Mouse (Mus musculus): ENCODE results near the gene Dsp. TPM values are rescaled to one million over a fixed set of nuclear protein-coding genes. Genes with fewer than 3 reads are reported as not detected.

The Dsp gene
- polyA plus RNA-seq, 1 experiment from 2014 or later = 4.8 TPM

DNA sequence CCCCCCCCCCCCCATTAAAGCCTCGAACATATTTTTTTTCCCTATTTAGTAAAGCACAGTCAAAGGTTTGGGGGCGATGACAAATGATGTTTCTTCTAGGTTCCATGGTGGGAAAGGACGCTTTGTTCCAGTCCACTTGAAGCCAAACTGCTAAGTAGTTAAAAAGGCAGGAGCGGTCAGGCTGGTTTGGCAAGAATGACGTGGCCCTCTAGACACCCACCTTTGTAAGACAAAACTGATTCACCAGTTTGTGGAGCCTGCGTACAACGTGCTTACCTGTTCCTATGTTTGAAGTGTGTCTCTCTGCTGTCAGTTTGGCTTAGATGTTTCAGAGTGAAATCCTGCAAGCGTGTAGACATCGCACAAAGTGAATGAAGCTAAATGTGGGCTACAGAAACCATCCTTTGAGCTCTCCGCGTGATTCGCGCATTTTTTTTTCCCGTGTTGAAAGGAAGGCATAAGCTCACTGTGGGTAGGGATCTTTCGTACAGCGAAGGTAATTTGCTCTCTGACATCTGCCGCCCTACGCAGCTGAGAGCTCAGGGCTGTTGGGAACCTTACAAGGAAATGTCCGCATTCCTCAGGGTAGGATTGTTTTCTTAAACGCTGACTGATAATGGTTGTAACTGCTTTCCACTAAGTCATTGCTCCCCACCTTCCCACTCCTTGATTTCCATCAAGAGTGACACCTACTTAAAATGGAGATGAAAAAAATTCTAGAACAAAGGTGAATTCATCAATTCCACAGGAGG, 6.0 kb upstream of the Dsp start:
- ATAC-seq (ENCODE audit: insufficient number of reproducible peaks, insufficient read depth, low FRiP score, low TSS enrichment, low read depth) = no peak
- Histone ChIP-seq H3K9me3 (no peaks in the 10 kb centered on the region), H3K27ac (peak overlapping the region; percentile 1; the same call in 1 of the 2 replicates), H3K4me3 (replicated peaks) (peak overlapping the region; percentile 21), H3K4me1 (replicated peaks) (0 out of 2 replicates have a peak, but pooled peaks cover 10% of the 10 kb centered on the region), H3K4me2 (peak overlapping the region; percentile 48), H3K9ac (replicated peaks) (no peak overlapping the region), H3K27me3 (peaks cover 43% of the 10 kb centered on the region), H3K36me3 (no peaks in the 10 kb centered on the region)
- 5% methylated on average over 20 of the region's 20 CpGs for WGBS

DNA sequence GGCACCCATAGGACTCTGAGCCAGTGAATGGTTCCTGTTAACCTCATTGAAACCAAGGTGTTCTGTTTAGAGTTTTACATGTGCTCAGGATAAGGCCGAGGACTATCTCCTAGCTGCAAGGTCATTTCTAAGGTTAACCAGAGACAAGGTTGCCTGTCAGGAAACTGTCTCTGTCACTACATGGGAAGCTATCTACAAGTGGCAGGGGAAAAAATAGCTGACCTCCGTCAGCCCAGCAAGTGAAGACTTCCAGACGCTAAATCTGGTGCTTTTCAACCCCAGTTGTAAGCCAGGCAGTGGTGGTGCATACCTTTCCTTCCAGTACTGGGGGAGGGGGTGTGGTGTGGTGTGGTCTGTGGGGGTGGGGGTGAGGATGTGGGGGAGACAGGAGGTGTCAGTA, 2.7 kb upstream of the Dsp start:
- Histone ChIP-seq H3K9me3 (no peaks in the 10 kb centered on the region), H3K36me3 (no peaks in the 10 kb centered on the region), H3K27me3 (peaks cover 68% of the 10 kb centered on the region), H3K4me2 (no peak overlapping the region), H3K9ac (replicated peaks) (no peak overlapping the region), H3K27ac (no peak overlapping the region), H3K4me3 (replicated peaks) (no peak overlapping the region), H3K4me1 (replicated peaks) (peaks cover 28% of the 10 kb centered on the region)
- 29% methylated on average over 3 of the region's 3 CpGs for WGBS
- ATAC-seq (ENCODE audit: insufficient number of reproducible peaks, insufficient read depth, low FRiP score, low TSS enrichment, low read depth) = no peak

DNA sequence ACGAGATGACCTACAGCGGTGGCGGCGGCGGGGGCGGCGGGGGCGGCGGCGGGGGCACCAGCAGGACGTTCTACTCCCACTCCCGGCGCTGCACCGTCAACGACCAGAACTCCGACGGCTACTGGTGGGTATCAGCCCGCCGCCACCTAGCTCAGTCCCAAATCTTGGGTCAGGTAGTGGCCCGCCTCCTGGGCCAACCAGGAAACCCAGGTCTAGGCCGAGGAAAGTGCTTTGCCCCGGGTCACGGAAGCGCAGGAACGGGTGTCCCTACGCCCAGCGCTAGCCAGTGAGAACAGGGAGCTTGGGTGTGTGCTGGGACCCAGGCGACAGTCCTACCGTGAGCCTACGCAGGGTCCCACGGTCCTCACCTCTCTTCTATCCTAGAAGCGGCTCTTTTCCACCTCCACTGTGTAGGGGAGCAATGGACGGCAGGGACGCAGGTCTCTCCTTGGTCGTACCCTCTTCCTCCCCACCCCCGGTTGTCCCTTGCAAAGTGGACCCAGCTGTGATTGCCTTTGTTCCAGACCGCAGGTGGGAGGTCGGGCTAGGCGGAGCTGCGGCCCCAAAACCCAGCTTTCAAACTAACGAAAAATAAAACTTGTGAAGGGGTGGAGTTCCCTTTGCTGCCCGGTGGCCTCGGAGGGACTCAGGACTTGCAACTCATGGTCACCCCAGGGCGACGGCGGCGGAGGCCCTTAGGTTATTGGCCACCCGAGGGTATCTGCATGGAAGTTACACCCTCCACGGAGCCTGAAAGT, 756 bp downstream of the Dsp start:
- Histone ChIP-seq H3K4me1 (replicated peaks) (peaks cover 19% of the 10 kb centered on the region), H3K9me3 (no peaks in the 10 kb centered on the region), H3K27me3 (peaks cover 66% of the 10 kb centered on the region), H3K4me3 (replicated peaks) (peak overlapping the region; percentile 50), H3K27ac (peak overlapping the region; percentile 35; the same call in 1 of the 2 replicates), H3K9ac (replicated peaks) (peak overlapping the region; percentile 59), H3K4me2 (peak overlapping the region; percentile 88), H3K36me3 (no peaks in the 10 kb centered on the region)
- under 1% methylated on average over 47 of the region's 49 CpGs for WGBS
- peak; percentile 73 for ATAC-seq (ENCODE audit: insufficient number of reproducible peaks, insufficient read depth, low FRiP score, low TSS enrichment, low read depth)

DNA sequence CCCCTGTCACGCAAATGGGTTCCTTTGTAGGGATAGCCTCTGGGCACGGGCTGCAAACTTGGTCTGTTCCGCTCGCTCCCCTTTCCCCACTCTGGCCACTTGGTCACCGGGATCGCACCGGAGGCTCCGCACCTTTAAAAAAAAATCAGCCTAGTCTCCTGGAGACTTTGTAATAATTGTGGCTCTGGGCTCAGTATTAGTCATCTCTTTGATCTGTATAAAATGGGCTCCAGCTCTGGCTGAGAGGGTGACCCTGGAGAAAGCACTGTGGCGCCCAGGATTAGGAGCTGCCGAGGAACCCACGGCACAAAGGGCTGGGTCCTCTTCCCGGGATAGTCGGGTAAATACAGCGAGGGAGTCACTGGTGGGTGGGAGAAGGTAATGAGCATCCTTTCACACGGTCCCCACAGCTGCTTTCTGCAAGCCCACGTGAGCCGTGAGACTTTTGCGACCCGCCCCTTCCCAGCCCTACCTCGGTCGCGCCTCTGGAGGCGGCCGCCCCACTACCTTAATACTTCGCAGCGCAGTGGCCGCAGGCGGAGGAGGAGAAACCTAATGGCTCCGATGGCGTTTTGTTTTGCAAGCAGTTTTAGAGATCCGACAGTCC, 1.4 kb downstream of the Dsp start:
- peak overlapping the region; percentile 88 for H3K4me2 ChIP-seq
- H3K4me1 ChIP-seq (replicated peaks) = peaks cover 19% of the 10 kb centered on the region
- WGBS = under 1% methylated on average over 31 of the region's 31 CpGs
- no peak overlapping the region for H3K9ac ChIP-seq (replicated peaks)
- peak; percentile 39; the same call in 1 of the 2 replicates for ATAC-seq (ENCODE audit: insufficient number of reproducible peaks, insufficient read depth, low FRiP score, low TSS enrichment, low read depth)
- peak overlapping the region; percentile 50 for H3K4me3 ChIP-seq (replicated peaks)
- no peaks in the 10 kb centered on the region for H3K36me3 ChIP-seq
- H3K9me3 ChIP-seq = no peaks in the 10 kb centered on the region
- H3K27ac ChIP-seq = no peak overlapping the region
- H3K27me3 ChIP-seq = peaks cover 65% of the 10 kb centered on the region

DNA sequence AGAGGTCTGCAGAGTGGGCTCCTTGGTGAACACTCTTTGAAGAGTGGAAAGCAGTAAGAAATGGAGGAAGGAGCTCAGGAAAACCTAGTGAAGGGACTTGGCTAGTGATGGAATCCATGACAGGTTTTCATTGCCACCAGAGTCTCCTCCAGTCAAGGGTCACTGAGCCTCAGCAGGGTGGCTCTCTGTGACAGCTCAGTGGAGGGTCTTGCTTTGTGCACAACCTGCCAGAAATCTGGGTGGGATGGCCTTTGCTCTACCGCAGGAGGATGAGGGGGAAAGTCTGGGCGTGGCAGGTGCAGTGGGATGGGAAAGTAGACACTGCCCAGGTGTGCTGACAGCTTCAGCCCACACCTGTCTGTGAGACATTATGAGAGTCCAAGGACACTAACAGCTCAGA, 4.4 kb downstream of the Dsp start:
- ATAC-seq (ENCODE audit: insufficient number of reproducible peaks, insufficient read depth, low FRiP score, low TSS enrichment, low read depth) = no peak
- Histone ChIP-seq H3K36me3 (no peaks in the 10 kb centered on the region), H3K9ac (replicated peaks) (no peak overlapping the region), H3K9me3 (no peaks in the 10 kb centered on the region), H3K27me3 (peaks cover 53% of the 10 kb centered on the region), H3K4me3 (replicated peaks) (no peak overlapping the region), H3K27ac (no peak overlapping the region), H3K4me1 (replicated peaks) (peaks cover 19% of the 10 kb centered on the region), H3K4me2 (no peak overlapping the region)
- 6% methylated on average over 2 of the region's 2 CpGs for WGBS

DNA sequence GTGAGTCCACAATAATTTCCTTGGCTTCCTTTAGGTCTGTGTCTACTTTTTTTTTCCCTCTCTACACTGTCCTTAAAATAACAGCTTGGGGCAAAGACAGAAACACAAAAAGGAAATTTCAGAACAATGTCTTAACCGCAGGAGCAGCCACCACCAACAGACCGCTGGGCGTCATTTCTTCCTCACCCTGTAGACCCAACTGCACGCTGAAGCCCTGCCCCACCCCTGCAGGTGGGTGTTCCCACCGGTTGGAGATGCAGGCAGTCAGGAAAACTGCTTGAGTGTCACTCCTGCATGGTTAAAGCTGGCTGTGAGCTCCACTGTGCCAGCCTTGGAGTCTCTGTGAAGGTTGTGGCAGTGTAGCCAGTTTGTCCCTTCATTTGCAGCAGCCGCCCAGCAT, 6.5 kb downstream of the Dsp start:
- H3K27me3 ChIP-seq = peaks cover 32% of the 10 kb centered on the region
- H3K9ac ChIP-seq (replicated peaks) = no peak overlapping the region
- no peak for ATAC-seq (ENCODE audit: insufficient number of reproducible peaks, insufficient read depth, low FRiP score, low TSS enrichment, low read depth)
- no peaks in the 10 kb centered on the region for H3K9me3 ChIP-seq
- H3K27ac ChIP-seq = no peak overlapping the region
- H3K4me1 ChIP-seq (replicated peaks) = peaks cover under 1% of the 10 kb centered on the region; the same call in 1 of the 2 replicates
- WGBS = 33% methylated on average over 6 of the region's 6 CpGs
- H3K4me2 ChIP-seq = no peak overlapping the region
- H3K4me3 ChIP-seq (replicated peaks) = no peak overlapping the region
- no peaks in the 10 kb centered on the region for H3K36me3 ChIP-seq

DNA sequence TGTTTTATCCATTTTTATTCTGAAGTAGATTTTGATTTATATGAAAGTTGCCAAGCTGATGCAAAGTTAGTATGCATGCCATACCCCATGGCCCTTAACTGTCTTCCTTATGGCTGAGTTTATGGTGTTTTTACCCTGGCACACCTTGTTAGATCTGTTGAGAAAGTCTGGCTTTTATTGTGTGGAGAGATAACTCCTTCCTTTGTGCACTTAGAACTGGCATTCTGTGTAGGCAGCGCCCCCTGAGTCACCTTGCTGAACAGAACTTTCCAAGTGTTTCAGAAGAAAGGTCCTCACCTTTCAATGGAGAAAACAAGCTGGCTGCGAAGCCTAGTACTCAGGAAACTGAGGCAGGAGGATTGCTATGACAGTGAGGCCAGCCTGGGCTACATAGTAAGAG, 10.9 kb downstream of the Dsp start:
- no peak overlapping the region for H3K27ac ChIP-seq
- H3K4me1 ChIP-seq (replicated peaks) = no peaks in the 10 kb centered on the region
- H3K9me3 ChIP-seq = no peaks in the 10 kb centered on the region
- WGBS = 85% methylated on average over 2 of the region's 2 CpGs
- no peak overlapping the region for H3K4me2 ChIP-seq
- no peak for ATAC-seq (ENCODE audit: insufficient number of reproducible peaks, insufficient read depth, low FRiP score, low TSS enrichment, low read depth)
- no peak overlapping the region for H3K9ac ChIP-seq (replicated peaks)
- H3K36me3 ChIP-seq = no peaks in the 10 kb centered on the region
- peaks cover 9% of the 10 kb centered on the region for H3K27me3 ChIP-seq
- H3K4me3 ChIP-seq (replicated peaks) = no peak overlapping the region

DNA sequence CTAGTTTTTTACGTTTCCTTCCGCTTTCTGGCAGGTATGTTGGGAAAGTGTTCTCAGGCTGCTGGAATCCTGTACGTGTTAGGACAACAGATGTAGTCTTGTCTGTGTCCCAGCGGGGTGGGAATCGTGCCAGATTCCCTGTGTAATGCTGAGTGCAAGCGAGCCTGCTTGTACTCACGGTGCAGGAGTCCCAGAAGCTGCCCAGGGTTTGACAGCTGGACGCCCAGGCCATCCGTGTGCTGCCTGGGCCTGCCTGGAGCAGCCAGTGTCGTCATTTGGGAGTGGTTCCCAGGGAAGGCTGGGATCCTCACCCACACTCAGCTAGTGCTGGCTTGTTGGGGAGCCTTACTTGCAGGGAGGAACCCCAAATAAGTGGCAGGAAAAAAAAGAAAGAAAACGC, 11.6 kb downstream of the Dsp start:
- Histone ChIP-seq H3K4me3 (replicated peaks) (no peak overlapping the region), H3K4me1 (replicated peaks) (no peaks in the 10 kb centered on the region), H3K27me3 (peaks cover 7% of the 10 kb centered on the region), H3K9me3 (no peaks in the 10 kb centered on the region), H3K4me2 (no peak overlapping the region), H3K36me3 (no peaks in the 10 kb centered on the region), H3K9ac (replicated peaks) (no peak overlapping the region), H3K27ac (no peak overlapping the region)
- ATAC-seq (ENCODE audit: insufficient number of reproducible peaks, insufficient read depth, low FRiP score, low TSS enrichment, low read depth) = peak; percentile 52; the same call in 1 of the 2 replicates
- WGBS = 47% methylated on average over 11 of the region's 11 CpGs

DNA sequence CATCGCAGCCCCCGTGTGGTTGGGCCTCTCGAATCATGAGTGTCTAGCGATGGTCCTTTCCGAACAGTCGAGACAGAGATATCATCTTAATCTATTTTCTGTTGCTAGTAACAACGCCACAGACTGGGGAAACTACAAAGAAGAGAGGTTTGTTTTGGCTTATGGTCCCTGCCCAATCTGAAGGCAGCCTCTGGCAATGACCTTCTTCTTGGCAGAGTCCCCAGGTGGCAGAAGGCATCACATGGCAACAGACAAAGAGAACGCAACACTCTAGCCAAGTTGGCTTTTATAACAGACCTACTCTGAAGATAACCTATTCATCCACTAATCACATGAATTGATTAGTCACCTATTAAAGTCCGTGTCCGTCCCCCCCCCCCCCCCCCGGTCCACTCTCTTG, 13.8 kb downstream of the Dsp start:
- no peak overlapping the region for H3K27ac ChIP-seq
- H3K9me3 ChIP-seq = no peaks in the 10 kb centered on the region
- no peak overlapping the region for H3K9ac ChIP-seq (replicated peaks)
- H3K4me2 ChIP-seq = no peak overlapping the region
- no peak for ATAC-seq (ENCODE audit: insufficient number of reproducible peaks, insufficient read depth, low FRiP score, low TSS enrichment, low read depth)
- no peak overlapping the region for H3K4me3 ChIP-seq (replicated peaks)
- H3K4me1 ChIP-seq (replicated peaks) = no peaks in the 10 kb centered on the region
- H3K27me3 ChIP-seq = no peaks in the 10 kb centered on the region
- 95% methylated on average over 10 of the region's 11 CpGs for WGBS
- no peaks in the 10 kb centered on the region for H3K36me3 ChIP-seq

DNA sequence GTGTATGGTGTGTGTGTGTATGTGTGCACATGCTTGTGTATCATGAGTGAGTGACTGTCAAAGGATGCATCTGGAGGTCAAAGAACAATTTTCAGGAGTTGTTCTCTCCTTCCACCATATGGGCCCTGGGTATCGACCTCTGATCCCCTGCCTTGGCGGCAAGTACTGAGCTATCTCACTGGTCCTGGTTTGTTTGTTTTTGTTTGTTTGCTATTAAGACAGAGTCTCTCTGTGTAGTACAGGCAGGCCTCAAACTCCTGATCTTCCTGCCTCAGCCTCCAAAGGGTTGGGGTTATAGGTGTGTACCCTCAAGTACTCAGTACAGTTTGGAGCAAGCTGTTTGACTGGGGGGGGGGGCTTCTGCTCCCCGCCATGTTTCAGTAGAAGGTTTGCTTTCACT, 16.0 kb downstream of the Dsp start:
- Histone ChIP-seq H3K9me3 (no peaks in the 10 kb centered on the region), H3K9ac (replicated peaks) (no peak overlapping the region), H3K4me2 (no peak overlapping the region), H3K27me3 (no peaks in the 10 kb centered on the region), H3K4me1 (replicated peaks) (0 out of 2 replicates have a peak, but pooled peaks cover 4% of the 10 kb centered on the region), H3K27ac (no peak overlapping the region), H3K36me3 (no peaks in the 10 kb centered on the region), H3K4me3 (replicated peaks) (no peak overlapping the region)
- no peak for ATAC-seq (ENCODE audit: insufficient number of reproducible peaks, insufficient read depth, low FRiP score, low TSS enrichment, low read depth)
- WGBS = 86% methylated on average over 3 of the region's 3 CpGs

DNA sequence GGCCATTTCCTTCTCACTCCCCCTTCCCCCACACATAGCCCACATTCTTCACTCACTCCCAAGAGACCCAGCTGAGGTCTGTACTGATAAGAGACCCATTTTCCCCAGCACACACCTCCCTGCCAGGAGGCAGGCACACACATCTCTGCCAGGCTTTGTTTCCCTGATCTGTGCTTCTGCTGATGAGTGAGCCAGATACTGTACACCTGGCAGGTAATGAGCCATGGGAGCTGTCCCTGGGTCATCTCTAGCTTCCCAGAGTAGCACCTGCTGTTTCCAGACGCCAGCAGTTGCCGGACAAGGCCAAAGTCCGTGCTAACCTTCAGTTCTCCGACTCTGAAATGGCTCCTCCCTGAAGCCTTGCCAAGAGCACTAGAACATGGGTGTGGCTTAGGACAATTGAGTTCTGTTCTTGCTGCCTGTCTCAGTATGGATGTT, 19.6 kb downstream of the Dsp start:
- no peak overlapping the region for H3K27ac ChIP-seq
- no peaks in the 10 kb centered on the region for H3K36me3 ChIP-seq
- no peaks in the 10 kb centered on the region for H3K9me3 ChIP-seq
- H3K4me3 ChIP-seq (replicated peaks) = no peak overlapping the region
- 60% methylated on average over 4 of the region's 4 CpGs for WGBS
- no peak for ATAC-seq (ENCODE audit: insufficient number of reproducible peaks, insufficient read depth, low FRiP score, low TSS enrichment, low read depth)
- H3K4me2 ChIP-seq = no peak overlapping the region
- H3K4me1 ChIP-seq (replicated peaks) = 0 out of 2 replicates have a peak, but pooled peaks cover 4% of the 10 kb centered on the region
- no peaks in the 10 kb centered on the region for H3K27me3 ChIP-seq
- H3K9ac ChIP-seq (replicated peaks) = no peak overlapping the region
